Mouse (Mus musculus): ENCODE measurements around the gene Btbd35f29.
"Not testable (repeated sequence)": the region's sequence is repeated elsewhere in the genome, so short reads cannot be mapped to it uniquely, and the experiment has no call there.

DNA sequence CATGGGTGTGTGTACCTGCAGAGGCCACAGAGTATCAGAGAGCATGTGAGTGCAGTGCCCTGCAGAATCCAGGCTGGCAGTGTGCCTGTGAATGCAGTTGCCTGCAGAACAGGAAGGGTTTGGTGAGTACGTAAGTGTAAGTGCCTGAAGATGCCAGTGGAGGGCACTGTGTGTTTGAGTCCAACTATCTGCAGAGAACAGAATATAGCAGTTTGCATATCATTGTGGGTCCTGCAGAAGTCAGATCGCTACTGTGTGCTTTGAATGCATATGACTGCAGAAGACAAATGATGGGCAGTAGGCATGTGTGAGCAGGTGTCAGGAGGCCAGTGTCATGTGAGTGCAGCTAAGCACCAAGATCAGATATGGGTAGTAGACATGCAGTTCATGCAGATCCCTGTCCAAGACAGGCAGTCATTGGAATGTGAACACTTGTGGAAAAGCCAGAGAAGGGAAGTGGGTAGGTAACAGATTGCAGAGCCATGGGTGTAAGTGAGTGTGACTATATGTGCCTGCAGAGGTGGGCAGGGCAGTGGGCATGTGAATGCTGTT lies 41.1 kb downstream of the Btbd35f29 start:
- TF ChIP-seq CTCF, EP300 (IDR thresholded peaks at IDR 0.05; ENCODE audit: low read depth): not testable (repeated sequence)
